Mouse (Mus musculus) mature B cell (primary cell): ENCODE data around the gene Zbtb20.

Experiments
- in situ Hi-C: fragments of 300-500 bp; cut with MboI; formaldehyde crosslinking; loops from 2 replicates; pipeline ENCODE4 v1.14.3; 2019

Zbtb20 gene

GRCm38 (mm10) chr16:43489362-43489761, 613.7 kb downstream of the Zbtb20 start:
- in situ Hi-C loops, result no loop called here

- in situ Hi-C loops, result no loop called here
These were observed 614.3 kb downstream of the Zbtb20 start for GRCm38 (mm10) chr16:43489984-43490383.

- in situ Hi-C loops, result no loop called here
These were observed 617.2 kb downstream of the Zbtb20 start for GRCm38 (mm10) chr16:43492863-43493262.

- in situ Hi-C loops, result no loop called here
These were observed 618.1 kb downstream of the Zbtb20 start for GRCm38 (mm10) chr16:43493596-43494385.

DNA sequence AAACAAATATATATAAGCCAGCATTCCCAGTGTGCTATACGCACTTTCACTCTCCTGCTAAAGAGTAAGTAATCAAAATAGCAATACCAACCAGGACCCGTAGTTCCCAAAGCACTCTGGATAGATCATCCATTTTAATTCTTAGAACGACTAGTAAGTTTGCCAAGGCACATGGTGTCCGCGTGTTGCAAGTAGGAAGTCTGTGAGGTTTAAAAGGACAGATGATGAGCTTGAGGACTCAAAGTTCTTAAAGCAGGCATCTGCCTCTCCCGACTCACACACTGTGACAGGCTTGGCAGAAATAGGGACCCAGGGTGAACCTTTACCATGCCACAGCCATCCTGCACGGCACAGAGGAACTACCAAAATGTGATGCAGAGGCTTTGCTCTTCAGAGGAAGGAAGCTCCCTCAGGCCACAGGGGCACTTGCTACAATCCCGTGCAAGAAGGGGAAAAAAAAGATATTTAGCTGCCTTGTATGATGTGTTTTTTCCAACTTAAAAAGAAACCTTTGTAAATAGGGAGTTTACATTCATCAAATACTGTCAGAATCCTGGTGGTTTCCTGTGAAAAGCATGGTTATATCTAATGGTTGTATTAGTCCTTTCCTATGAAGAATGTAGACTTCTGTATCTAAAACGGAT, 619.6 kb downstream of the Zbtb20 start:
- in situ Hi-C loops, result no loop called here

GRCm38 (mm10) chr16:43497093-43497492, 621.4 kb downstream of the Zbtb20 start:
- in situ Hi-C loops, result no loop called here

DNA sequence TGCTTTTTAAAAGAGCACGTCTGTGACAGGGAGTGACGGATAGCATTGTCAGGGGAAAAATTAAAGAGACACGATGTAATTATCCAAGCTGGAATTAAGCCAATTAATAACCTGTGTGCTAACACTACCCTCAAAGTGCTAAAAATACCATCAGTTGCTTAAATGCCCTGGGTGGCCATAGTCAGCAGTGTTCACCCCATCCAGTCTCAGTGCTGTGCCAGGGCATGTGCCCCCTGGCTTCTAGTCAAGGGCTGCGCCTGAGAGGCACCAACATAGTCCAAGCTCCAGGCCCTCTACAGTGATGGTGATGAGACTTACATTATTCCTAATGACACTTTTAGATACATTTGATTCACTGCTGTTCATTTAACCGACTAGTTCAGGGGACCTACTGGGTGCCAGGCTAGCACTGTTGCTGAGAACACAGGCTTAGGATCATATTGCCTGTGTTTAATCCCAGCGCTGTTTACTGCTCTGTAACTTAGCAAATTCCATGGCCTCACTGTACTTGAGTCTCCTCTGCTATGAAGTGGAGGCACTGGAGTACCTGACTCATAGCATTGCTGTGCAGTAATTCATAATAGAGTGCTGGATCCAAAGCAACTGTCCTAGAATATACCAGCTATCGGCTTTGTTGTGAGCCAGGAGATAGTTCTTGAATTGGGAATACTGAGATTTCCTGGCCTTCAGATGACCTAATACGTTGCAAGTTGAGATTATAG, 624.6 kb downstream of the Zbtb20 start:
- in situ Hi-C loops, result no loop called here

DNA sequence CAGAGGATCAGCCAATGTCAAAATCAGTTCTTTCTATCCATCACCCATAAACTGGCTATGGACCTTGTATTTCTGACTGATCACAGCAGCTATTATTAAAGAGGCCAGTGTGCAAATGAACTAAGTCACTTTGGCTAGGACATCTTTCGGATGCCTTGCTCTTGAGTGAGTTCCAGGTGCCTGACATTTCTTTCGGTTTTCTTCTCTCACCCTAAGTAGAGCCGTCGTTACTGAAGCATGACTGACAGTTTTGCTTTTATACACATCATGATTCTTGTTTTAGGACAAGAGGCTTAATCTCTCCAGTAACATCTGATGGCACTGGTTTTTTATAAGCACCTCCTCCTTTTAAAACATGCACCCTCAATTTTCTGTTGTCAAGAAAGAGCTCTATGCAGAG, 625.6 kb downstream of the Zbtb20 start:
- in situ Hi-C loops, result no loop called here

- in situ Hi-C loops, result no loop called here
These were observed 626.8 kb downstream of the Zbtb20 start for GRCm38 (mm10) chr16:43502339-43503009.

GRCm38 (mm10) chr16:43503010-43503635, 627.4 kb downstream of the Zbtb20 start:
- in situ Hi-C loops, result no loop called here

DNA sequence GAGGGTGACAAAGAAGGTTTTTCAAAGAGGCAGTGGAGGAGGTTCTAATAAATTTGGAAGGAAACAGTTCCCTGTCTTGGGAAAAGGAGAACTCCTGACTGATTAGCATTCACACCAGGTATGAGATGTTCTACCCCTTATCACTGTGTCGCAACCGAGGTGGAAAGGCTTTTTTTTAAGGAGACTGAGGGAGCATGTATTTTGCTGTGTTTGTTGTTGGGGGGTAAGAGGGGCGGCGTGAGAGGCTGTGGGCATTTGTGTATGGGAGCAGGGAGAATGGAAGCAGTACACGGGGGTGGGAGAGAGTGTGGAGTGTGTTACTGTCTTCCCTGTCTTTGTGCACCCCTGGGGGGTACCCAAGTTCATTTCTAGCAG, 627.9 kb downstream of the Zbtb20 start:
- in situ Hi-C loops, result no loop called here

DNA sequence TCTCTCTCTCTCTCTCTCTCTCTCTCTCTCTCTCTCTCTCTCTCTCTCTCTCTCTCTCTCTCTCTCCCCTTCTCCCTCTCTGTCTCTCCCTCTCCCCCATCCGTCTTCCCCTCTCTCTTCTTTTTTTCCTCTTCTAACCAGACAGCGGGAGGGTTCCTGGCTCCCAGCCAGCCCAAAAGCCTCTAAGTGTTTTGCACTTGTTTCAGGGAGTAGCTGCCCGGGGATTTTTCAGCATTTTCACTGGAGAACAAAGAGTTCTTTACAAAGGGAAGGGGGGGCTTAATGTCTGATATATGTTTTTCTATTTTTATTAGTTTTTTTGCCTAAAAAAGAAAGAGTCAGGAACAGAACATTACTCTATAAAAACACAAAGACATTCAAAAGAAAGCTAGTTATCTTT, 628.5 kb downstream of the Zbtb20 start:
- in situ Hi-C loops, result no loop called here

DNA sequence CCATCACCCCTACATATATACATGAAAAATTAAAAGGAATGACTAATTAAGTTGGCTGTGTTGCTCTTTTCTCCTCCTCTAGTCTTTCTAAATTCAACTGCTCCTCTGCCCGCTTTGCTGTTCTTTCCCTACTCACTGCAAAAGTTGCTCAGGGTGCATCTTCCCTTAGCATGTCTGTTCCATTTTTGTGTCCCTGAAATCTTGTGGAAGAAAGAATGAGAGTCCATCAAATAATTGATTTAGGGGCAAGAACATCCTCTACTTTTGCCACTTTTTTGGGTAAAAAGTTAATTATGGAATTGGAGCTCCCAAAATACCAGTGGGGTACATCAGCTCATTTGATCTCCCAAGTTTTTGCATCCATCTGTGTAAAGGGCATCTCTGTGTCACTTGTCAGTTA, 628.9 kb downstream of the Zbtb20 start:
- in situ Hi-C loops, result no loop called here

DNA sequence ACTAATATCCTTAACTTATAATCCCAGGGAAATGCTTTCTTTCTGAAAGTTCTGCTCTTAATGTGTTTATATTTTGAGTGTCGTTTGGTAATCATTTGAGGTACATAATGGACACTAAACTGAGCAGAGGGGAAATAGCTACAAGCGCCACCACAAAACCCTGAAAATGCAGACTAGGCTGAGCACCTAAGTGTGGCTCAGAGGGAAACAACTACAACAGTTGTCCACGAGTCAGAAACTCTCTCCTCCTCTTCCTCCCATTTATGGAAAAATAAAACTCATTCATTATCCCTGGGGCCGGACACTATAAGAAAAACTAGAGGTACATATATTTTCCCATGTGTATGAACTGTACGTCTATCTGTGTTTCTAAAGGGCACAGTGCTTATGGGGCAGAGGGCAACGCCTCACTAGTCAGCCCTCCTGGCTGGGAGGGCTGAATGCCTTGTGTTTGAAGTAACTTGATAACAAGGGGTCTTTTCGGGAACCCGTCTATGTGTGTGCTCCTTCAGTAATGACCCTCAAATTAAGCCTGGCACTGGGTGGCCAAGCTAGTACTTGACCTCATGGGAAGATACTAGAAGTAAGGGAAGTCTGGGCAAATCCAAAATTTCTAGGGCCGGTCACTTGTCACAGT, 629.8 kb downstream of the Zbtb20 start:
- in situ Hi-C loops, result no loop called here

DNA sequence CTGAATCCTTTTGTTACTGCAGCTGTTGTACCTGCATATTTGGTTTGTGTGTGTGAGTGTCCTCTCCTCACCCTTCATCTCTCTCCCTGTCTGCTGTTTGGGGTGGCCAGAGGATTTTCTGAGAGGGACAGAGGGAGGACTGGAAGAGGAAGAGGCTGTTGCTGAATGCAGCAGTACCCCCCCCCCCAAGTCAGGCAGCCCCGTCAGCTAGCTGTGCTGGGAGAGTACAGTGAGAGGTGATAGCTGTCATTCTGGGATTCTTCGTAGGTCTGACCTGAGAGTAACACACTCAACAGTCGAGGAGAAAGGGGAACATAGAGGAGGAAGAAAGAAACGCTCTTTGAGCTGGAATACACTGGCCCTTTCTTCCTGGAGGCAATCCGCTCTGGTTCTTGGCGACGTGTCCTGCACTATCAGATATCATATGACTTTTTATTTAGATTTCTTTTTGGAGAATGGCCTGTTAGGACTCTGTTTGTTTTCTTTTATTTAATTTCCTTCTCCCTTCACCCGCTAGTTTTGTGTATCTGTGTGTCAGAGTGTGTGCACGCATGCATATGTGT, 630.6 kb downstream of the Zbtb20 start:
- in situ Hi-C loops, result no loop called here

DNA sequence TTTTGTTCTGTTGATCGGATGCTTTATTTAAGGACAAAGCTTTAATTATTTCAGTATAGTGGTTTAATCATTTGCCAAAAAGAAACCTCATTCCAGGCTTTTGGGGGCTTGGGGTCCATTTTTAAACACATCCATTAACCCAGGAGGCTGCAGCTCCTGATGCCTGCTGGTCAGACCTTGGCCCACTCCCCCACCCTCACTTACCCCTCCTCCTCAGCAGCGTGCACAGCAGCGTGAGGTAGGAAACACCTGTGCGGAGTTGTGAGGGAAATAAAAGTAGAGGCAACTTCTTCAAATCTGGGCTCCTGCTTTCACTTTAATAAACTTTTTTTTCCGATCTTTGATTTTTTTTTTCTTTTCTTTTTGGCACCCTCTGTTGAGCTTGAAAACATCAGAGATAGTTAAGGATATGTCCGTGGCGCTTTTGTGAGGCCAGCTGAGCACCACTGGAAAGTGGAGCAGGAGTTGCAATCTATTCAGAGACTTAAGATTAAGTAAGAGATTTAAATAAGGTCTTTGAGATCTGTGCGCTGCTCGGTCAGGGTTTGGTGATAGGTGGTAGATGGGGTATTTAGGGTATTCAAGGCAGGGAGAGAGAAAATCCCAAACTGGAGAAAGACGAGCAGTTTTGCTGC, 631.2 kb downstream of the Zbtb20 start:
- in situ Hi-C loops, result no loop called here

DNA sequence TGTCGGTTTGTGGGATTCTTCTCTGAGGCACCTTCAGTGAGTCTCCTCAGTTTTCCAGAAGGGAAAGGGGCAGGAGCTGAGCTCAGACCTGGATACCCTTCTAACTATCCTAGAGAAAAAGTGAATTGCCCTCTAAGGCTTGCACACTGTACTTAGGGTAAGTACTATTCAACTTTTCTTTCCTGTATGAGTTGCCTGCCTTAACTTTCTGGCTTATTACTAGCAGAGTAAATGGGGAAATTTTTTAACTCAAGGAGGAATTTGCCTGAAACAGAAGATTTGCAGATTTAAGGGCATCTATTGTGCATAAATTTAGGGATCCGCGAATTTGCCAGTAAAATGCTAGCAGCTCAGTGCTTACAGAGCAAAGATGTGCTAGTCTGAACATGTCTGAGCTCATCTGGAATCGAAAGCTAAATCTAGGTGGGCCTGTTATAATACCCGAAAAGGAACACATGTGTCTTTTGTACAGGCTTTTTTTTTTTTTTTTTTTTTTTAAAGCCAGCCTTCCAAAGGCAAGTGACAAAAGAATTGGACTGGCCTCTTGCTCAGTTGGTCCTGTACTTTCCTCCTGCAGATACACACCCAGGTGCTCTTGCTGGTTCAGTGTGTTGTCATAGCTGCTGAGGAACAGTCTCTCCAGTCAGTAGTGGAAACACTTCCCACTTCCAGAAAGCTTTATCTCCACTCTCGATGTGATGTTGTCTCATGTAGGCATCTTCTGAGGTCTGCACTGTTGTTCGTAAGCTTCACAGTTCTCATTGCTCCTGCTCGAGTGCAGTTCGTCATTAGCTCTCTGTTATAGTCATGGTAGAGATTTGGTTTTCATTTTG, 632.7 kb downstream of the Zbtb20 start:
- in situ Hi-C loops, result no loop called here

- in situ Hi-C loops, result no loop called here
These were observed 634.8 kb downstream of the Zbtb20 start for GRCm38 (mm10) chr16:43510516-43510915.

- in situ Hi-C loops, result no loop called here
These were observed 635.9 kb downstream of the Zbtb20 start for GRCm38 (mm10) chr16:43511531-43511930.

- in situ Hi-C loops, result no loop called here
These were observed 638.3 kb downstream of the Zbtb20 start for GRCm38 (mm10) chr16:43513933-43514332.
